Mouse (Mus musculus): ENCODE data around the gene Gm9513. TPM values are rescaled to one million over a fixed set of nuclear protein-coding genes. Genes with fewer than 3 reads are reported as not detected.

Gene Gm9513
- polyA plus RNA-seq (2021; fragmentation: Nextera tagmentation) = not detected in 2 replicates
- long read RNA-seq, experiment 1 = 0 reads
- long read RNA-seq, experiment 2 = 0 reads

DNA sequence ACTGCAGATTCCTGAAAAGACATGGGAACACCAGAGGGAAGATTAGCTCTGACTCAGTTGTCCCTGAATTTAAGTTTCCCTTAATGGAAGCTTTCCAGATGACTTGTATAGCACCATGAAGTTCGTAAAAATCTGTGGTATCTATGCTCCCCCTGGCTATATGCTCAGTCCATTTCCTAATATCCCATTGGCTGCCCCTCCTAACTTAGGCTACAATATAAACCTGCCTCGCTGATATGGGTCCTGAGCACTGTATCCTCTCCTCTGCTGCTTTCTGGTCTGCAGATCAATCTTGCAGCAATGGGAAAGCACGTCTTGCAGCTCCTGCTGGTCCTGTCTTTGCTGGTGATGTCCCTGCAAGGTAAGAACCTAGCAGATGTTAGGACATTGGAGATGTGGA is at the start of gene Gm9513:
TSS of gene Gm9513 (plus strand) at position 301 of the 400 bp plus-strand sequence.

GRCm38 (mm10) chr9:36431584-36431983 is 43.9 kb upstream of the Gm9513 start, which contains the start of gene Gm7257:
Gene Gm7257 (plus strand): TSS chr9:36431884.

Other genes with a start within 250 kb of the Gm9513 start
- gene Gm7257, start 43.8 kb upstream of the Gm9513 start, polyA plus RNA-seq (2021; fragmentation: Nextera tagmentation) = not detected in 2 replicates
- not detected in 2 replicates for gene Gm5615, start 66.3 kb downstream of the Gm9513 start, polyA plus RNA-seq (2021; fragmentation: Nextera tagmentation)
- not detected in 2 replicates for gene Gm17689, start 107.0 kb downstream of the Gm9513 start, polyA plus RNA-seq (2021; fragmentation: Nextera tagmentation)
- gene A630095E13Rik, start 167.7 kb downstream of the Gm9513 start, polyA plus RNA-seq (2021; fragmentation: Nextera tagmentation) = not detected in 2 replicates
- not detected in 2 replicates for gene Acrv1, start 217.6 kb downstream of the Gm9513 start, polyA plus RNA-seq (2021; fragmentation: Nextera tagmentation)

Data from left cerebral cortex, adult 6 months (tissue).